Mouse (Mus musculus) ES-Bruce4 (cell line): Measurements from ENCODE around the gene Akap13. TPM values are rescaled to one million over a fixed set of nuclear protein-coding genes. Genes with fewer than 3 reads are reported as not detected.

Experiments
- H3K27ac ChIP-seq: 2 replicates; pipeline ENCODE4 v1.5.1; 2012; ENCODE audit warnings: low read length, inconsistent platforms; ENCODE audit not compliant: insufficient read depth
- H3K27me3 ChIP-seq: 2 replicates; pipeline ENCODE4 v1.6.1; 2012; ENCODE audit warnings: mild to moderate bottlenecking, low read length, inconsistent platforms; ENCODE audit not compliant: control insufficient read depth, poor library complexity, insufficient read depth, severe bottlenecking
- H3K36me3 ChIP-seq: 2 replicates; pipeline ENCODE4 v1.6.1; 2012; ENCODE audit warnings: inconsistent platforms, mild to moderate bottlenecking, low read length, moderate library complexity; ENCODE audit not compliant: control insufficient read depth, poor library complexity, insufficient read depth, severe bottlenecking
- H3K4me1 ChIP-seq: one replicate; pipeline ENCODE4 v1.8.1; 2011; ENCODE audit warnings: low read length; ENCODE audit not compliant: control insufficient read depth, insufficient read depth
- H3K4me3 ChIP-seq: 2 replicates; pipeline ENCODE4 v1.5.1; 2011; ENCODE audit warnings: low read depth, mild to moderate bottlenecking, low read length
- H3K9ac ChIP-seq: 2 replicates; pipeline ENCODE4 v1.6.1; 2012; ENCODE audit warnings: low read depth, mild to moderate bottlenecking, inconsistent platforms; ENCODE audit not compliant: poor library complexity, severe bottlenecking
- H3K9me3 ChIP-seq: replicated peaks from 2 replicates; pipeline ENCODE4 v1.6.1; 2012; ENCODE audit warnings: mild to moderate bottlenecking, low read length, inconsistent platforms; ENCODE audit not compliant: control insufficient read depth, poor library complexity, insufficient read depth, severe bottlenecking
- CTCF ChIP-seq: IDR thresholded peaks from one replicate; pipeline ENCODE4 v1.8.1; 2011; ENCODE audit warnings: low read depth, low read length
- EP300 ChIP-seq: IDR thresholded peaks from 2 replicates; pipeline ENCODE4 v1.6.1; 2011; ENCODE audit warnings: low read depth, low read length; ENCODE audit not compliant: insufficient read depth
- POLR2A ChIP-seq: IDR thresholded peaks from one replicate; pipeline ENCODE4 v1.8.1; 2011; ENCODE audit warnings: low read length; ENCODE audit not compliant: insufficient read depth
- polyA plus RNA-seq: library from polyadenylated mRNA; stranded (reverse); fragments of >200 nt; gene quantifications from 2 replicates; pipeline ENCODE4 v1.2.4, GENCODE M21; 2011; ENCODE audit warnings: low read depth; ENCODE audit not compliant: missing spikeins, insufficient read depth, insufficient read length

Gene Akap13
- polyA plus RNA-seq, 1 experiment: 27.4 TPM

DNA sequence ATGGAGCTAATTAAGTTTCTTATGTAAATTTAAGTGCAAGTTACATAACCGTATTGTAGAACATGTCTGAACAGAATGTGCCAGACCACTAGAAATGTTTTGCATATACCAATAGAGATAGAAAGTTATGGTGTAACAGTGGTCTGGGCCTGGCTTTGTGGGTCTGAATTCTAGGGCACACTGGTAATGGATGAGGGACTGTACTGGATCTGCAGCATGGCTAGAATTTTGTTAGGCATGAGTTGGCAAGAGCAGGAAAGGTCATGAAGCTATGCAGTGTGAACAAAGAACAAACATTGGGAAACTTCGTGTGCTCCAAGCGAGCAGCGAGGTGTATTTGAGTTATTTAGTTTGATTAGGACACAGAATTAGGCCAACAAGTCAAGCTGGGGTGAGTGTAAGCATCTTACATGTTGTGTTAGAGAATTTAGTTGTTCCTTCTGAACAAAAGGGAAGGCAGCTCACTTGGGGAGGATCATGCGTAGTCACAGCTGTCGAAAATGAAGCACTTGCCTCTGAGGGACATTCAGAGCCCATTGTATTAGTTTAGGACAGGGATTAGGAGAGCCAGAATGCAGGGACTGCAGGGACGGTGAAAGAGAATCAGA is 15.1 kb downstream of the Akap13 start:
- H3K4me3 ChIP-seq: no peak overlapping the region
- TF ChIP-seq EP300 (no peak), CTCF (no peak), POLR2A (no peak)
- H3K9me3 ChIP-seq: no peaks in the 10 kb centered on the region
- no peak overlapping the region for H3K27ac ChIP-seq
- no peaks in the 10 kb centered on the region for H3K27me3 ChIP-seq
- no peaks in the 10 kb centered on the region for H3K36me3 ChIP-seq
- H3K4me1 ChIP-seq: no peaks in the 10 kb centered on the region
- H3K9ac ChIP-seq: no peak overlapping the region

- H3K4me3 ChIP-seq: no peak overlapping the region
- H3K4me1 ChIP-seq: no peaks in the 10 kb centered on the region
- H3K36me3 ChIP-seq: no peaks in the 10 kb centered on the region
- TF ChIP-seq EP300: no peak
- no peak for TF ChIP-seq CTCF
- no peak for TF ChIP-seq POLR2A
- no peak overlapping the region for H3K27ac ChIP-seq
- no peaks in the 10 kb centered on the region for H3K9me3 ChIP-seq
- no peaks in the 10 kb centered on the region for H3K27me3 ChIP-seq
- H3K9ac ChIP-seq: no peak overlapping the region
These were observed 17.2 kb downstream of the Akap13 start for GRCm38 (mm10) chr7:75472316-75473195.

- Histone ChIP-seq H3K36me3 (no peaks in the 10 kb centered on the region), H3K9ac (no peak overlapping the region), H3K4me1 (no peaks in the 10 kb centered on the region), H3K4me3 (no peak overlapping the region), H3K9me3 (no peaks in the 10 kb centered on the region), H3K27ac (no peak overlapping the region), H3K27me3 (no peaks in the 10 kb centered on the region)
- TF ChIP-seq CTCF (no peak), EP300 (no peak), POLR2A (no peak)
These were observed 18.0 kb downstream of the Akap13 start for GRCm38 (mm10) chr7:75473294-75473693.

DNA sequence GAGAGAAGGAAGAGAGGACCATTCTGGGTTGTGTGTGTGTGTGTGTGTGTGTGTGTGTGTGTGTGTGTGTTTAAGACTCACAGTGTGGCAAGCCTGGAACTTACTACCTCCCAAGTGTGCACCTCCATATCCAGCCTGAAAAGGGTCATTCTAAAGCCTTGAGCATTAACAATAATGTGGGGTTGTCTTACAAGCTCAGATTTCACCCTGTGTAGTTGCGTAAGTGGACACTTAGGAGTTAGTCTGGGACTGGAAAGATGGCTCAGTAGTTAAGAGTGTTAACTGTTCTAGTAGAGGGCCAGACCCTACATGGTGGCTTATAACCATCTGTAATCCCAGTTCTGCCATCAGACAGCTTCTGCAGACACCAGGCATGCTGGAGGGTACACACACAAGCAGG is 18.7 kb downstream of the Akap13 start:
- Histone ChIP-seq H3K36me3 (no peaks in the 10 kb centered on the region), H3K27ac (no peak overlapping the region)
- TF ChIP-seq EP300: no peak
- no peak for TF ChIP-seq CTCF
- TF ChIP-seq POLR2A: no peak

GRCm38 (mm10) chr7:75474564-75475150 is 19.3 kb downstream of the Akap13 start:
- Histone ChIP-seq H3K9ac (no peak overlapping the region), H3K27ac (no peak overlapping the region)
- TF ChIP-seq EP300 (no peak), CTCF (no peak), POLR2A (no peak)

More for the DNA sequence above, 18.7 kb downstream of the Akap13 start:
- no peaks in the 10 kb centered on the region for H3K27me3 ChIP-seq
- H3K9ac ChIP-seq: no peak overlapping the region
- H3K4me3 ChIP-seq: no peak overlapping the region
- no peaks in the 10 kb centered on the region for H3K4me1 ChIP-seq
- H3K9me3 ChIP-seq: no peaks in the 10 kb centered on the region

More at GRCm38 (mm10) chr7:75474564-75475150, 19.3 kb downstream of the Akap13 start:
- Histone ChIP-seq H3K27me3 (no peaks in the 10 kb centered on the region), H3K36me3 (no peaks in the 10 kb centered on the region), H3K4me1 (no peaks in the 10 kb centered on the region), H3K9me3 (no peaks in the 10 kb centered on the region), H3K4me3 (no peak overlapping the region)
